Mouse (Mus musculus) megakaryocyte, adult 5-6 weeks (primary cell): ENCODE measurements around the gene Hspa12b. TPM values are rescaled to one million over a fixed set of nuclear protein-coding genes. Genes with fewer than 3 reads are reported as not detected.
"Not testable (repeated sequence)": the region's sequence is repeated elsewhere in the genome, so short reads cannot be mapped to it uniquely, and the experiment has no call there.

Experiments
- ATAC-seq: 2 replicates; pipeline ENCODE4 v1.8.0; 2016; ENCODE audit warnings: mild to moderate bottlenecking, inconsistent platforms; ENCODE audit not compliant: poor library complexity, severe bottlenecking
- total RNA-seq, 2 experiments: library from RNA; stranded (forward) in 1 of 2; stranded (reverse) in 1 of 2; fragments of 153-499, 151-499 nt in 1 of 2; fragments of 221-1000, 200-1000 nt in 1 of 2; gene quantifications; 2 replicates each; pipeline versions ENCODE4 v1.2.3 to v1.2.4; 2015 to 2017

Gene Hspa12b
- total RNA-seq (2015) (not detected in 2 replicates), total RNA-seq (2017) (not detected in 2 replicates)

GRCm38 (mm10) chr2:131127161-131127730 lies at the start of gene Hspa12b:
Gene Hspa12b (plus strand): TSS chr2:131127280.
- peak; percentile 43; the same call in 1 of the 2 replicates for ATAC-seq

GRCm38 (mm10) chr2:131080507-131080906 lies 46.6 kb upstream of the Hspa12b start:
- no peak for ATAC-seq

GRCm38 (mm10) chr2:131084206-131084605 lies 42.9 kb upstream of the Hspa12b start:
- no peak for ATAC-seq

- ATAC-seq = peak; percentile 59
Observed at GRCm38 (mm10) chr2:131086667-131087390, 40.3 kb upstream of the Hspa12b start, which contains the start of gene Siglec1. Gene Siglec1 (minus strand): TSS chr2:131086765.

- ATAC-seq = no peak
Observed at GRCm38 (mm10) chr2:131088581-131088980, 38.5 kb upstream of the Hspa12b start.

GRCm38 (mm10) chr2:131089634-131090033 lies 37.4 kb upstream of the Hspa12b start:
- peak; percentile 66 for ATAC-seq

- peak; percentile 46 for ATAC-seq
Observed at GRCm38 (mm10) chr2:131090852-131091251, 36.2 kb upstream of the Hspa12b start.

GRCm38 (mm10) chr2:131093577-131093976 lies 33.5 kb upstream of the Hspa12b start:
- ATAC-seq = no peak

GRCm38 (mm10) chr2:131094823-131095222 lies 32.3 kb upstream of the Hspa12b start:
- ATAC-seq = peak; percentile 90

GRCm38 (mm10) chr2:131096101-131096795 lies 30.8 kb upstream of the Hspa12b start:
- peak; percentile 62 for ATAC-seq

- no peak for ATAC-seq
Observed at GRCm38 (mm10) chr2:131097087-131097486, 30.0 kb upstream of the Hspa12b start.

- ATAC-seq = no peak
Observed at GRCm38 (mm10) chr2:131101530-131101929, 25.6 kb upstream of the Hspa12b start.

- ATAC-seq = no peak
Observed at GRCm38 (mm10) chr2:131104021-131104420, 23.1 kb upstream of the Hspa12b start.

GRCm38 (mm10) chr2:131105061-131105460 lies 22.0 kb upstream of the Hspa12b start:
- not testable (repeated sequence) for ATAC-seq

- ATAC-seq = no peak
Observed at GRCm38 (mm10) chr2:131105989-131106388, 21.1 kb upstream of the Hspa12b start.

- ATAC-seq = no peak
Observed at GRCm38 (mm10) chr2:131118968-131119574, 8.0 kb upstream of the Hspa12b start.

GRCm38 (mm10) chr2:131124166-131124565 lies 2.9 kb upstream of the Hspa12b start:
- ATAC-seq = 0 out of 2 replicates have a peak, but pooled peaks have one; percentile 30

- ATAC-seq = no peak
Observed at GRCm38 (mm10) chr2:131125157-131125963, 1.7 kb upstream of the Hspa12b start.

GRCm38 (mm10) chr2:131125964-131126815 lies 890 bp upstream of the Hspa12b start:
- no peak for ATAC-seq
